Mouse (Mus musculus) bone marrow, adult 2 months (tissue): ENCODE data around the gene Hoxd3. TPM values are rescaled to one million over a fixed set of nuclear protein-coding genes. Genes with fewer than 3 reads are reported as not detected.

Experiments used
- H3K27ac ChIP-seq: fragments of 200-500 bp; 2 replicates; pipeline ENCODE4 v1.5.1; 2012; ENCODE audit warnings: low read depth, mild to moderate bottlenecking, control low read depth, inconsistent platforms, low read length; ENCODE audit not compliant: control insufficient read depth, poor library complexity, insufficient read depth
- H3K4me1 ChIP-seq: fragments of 200-500 bp; 2 replicates; pipeline ENCODE4 v1.6.1; 2011; ENCODE audit warnings: low read length; ENCODE audit not compliant: control insufficient read depth, insufficient read depth
- H3K4me3 ChIP-seq: fragments of 200-500 bp; replicated peaks from 2 replicates; pipeline ENCODE3; 2011; ENCODE audit warnings: mild to moderate bottlenecking, low read depth, low read length, control low read depth; ENCODE audit not compliant: control insufficient read depth
- CTCF ChIP-seq: fragments of 200-500 bp; IDR thresholded peaks from 2 replicates; pipeline ENCODE4 v1.5.1; 2011; ENCODE audit warnings: low read length, control low read depth; ENCODE audit not compliant: control insufficient read depth, insufficient read depth
- POLR2A ChIP-seq: fragments of 200-500 bp; IDR thresholded peaks from 2 replicates; pipeline ENCODE4 v1.6.1; 2011; ENCODE audit warnings: low read depth, mild to moderate bottlenecking, control low read depth, low read length, borderline replicate concordance; ENCODE audit not compliant: control insufficient read depth
- WGBS: fragments of 180-500 bp; shearing (Covaris S2); methylation state at CpG from one replicate; pipeline ENCODE4 v1.1.7; 2018; 5-methylcytosine and 5-hydroxymethylcytosine counted together
- polyA plus RNA-seq: library from polyadenylated mRNA; stranded (reverse); fragments of >200 nt; gene quantifications from 2 replicates; pipeline ENCODE4 v1.2.4, GENCODE M21; 2011; ENCODE audit warnings: low replicate concordance; ENCODE audit not compliant: missing spikeins, insufficient read depth, insufficient read length

Gene Hoxd3
- polyA plus RNA-seq, 1 experiment = not detected

GRCm38 (mm10) chr2:74736688-74737577 is 25.2 kb downstream of the Hoxd3 start:
- WGBS = 20% methylated on average over 15 of the region's 15 CpGs
- Histone ChIP-seq H3K27ac (no peak overlapping the region), H3K4me1 (no peaks in the 10 kb centered on the region), H3K4me3 (no peak overlapping the region)
- TF ChIP-seq POLR2A (no peak), CTCF (no peak)

- no peaks in the 10 kb centered on the region for H3K4me1 ChIP-seq
- TF ChIP-seq CTCF = no peak
- no peak for TF ChIP-seq POLR2A
- no peak overlapping the region for H3K27ac ChIP-seq
- WGBS = 38% methylated on average over 7 of the region's 7 CpGs
- no peak overlapping the region for H3K4me3 ChIP-seq
Measured at GRCm38 (mm10) chr2:74737578-74738070, 25.9 kb downstream of the Hoxd3 start.

- TF ChIP-seq CTCF (no peak), POLR2A (no peak)
- Histone ChIP-seq H3K27ac (no peak overlapping the region), H3K4me1 (no peaks in the 10 kb centered on the region), H3K4me3 (no peak overlapping the region)
- WGBS = 7% methylated on average over 20 of the region's 20 CpGs
Measured at GRCm38 (mm10) chr2:74738623-74739475, 27.1 kb downstream of the Hoxd3 start.

GRCm38 (mm10) chr2:74739476-74739800 is 27.7 kb downstream of the Hoxd3 start:
- H3K4me3 ChIP-seq = no peak overlapping the region
- 26% methylated on average over 2 of the region's 2 CpGs for WGBS

GRCm38 (mm10) chr2:74739869-74740268 is 28.1 kb downstream of the Hoxd3 start:
- no peak overlapping the region for H3K4me3 ChIP-seq
- no peak for TF ChIP-seq CTCF
- TF ChIP-seq POLR2A = no peak
- H3K4me1 ChIP-seq = no peaks in the 10 kb centered on the region
- WGBS = 13% methylated on average over 14 of the region's 14 CpGs
- no peak overlapping the region for H3K27ac ChIP-seq

More at GRCm38 (mm10) chr2:74739476-74739800, 27.7 kb downstream of the Hoxd3 start:
- Histone ChIP-seq H3K4me1 (no peaks in the 10 kb centered on the region), H3K27ac (no peak overlapping the region)
- no peak for TF ChIP-seq CTCF
- no peak for TF ChIP-seq POLR2A

- Histone ChIP-seq H3K4me3 (no peak overlapping the region), H3K27ac (no peak overlapping the region), H3K4me1 (no peaks in the 10 kb centered on the region)
- TF ChIP-seq CTCF = no peak
- TF ChIP-seq POLR2A = no peak
- WGBS = 6% methylated on average over 43 of the region's 43 CpGs
Measured at GRCm38 (mm10) chr2:74740311-74741091, 28.8 kb downstream of the Hoxd3 start.

GRCm38 (mm10) chr2:74741252-74741978 is 29.7 kb downstream of the Hoxd3 start:
- TF ChIP-seq CTCF (no peak), POLR2A (no peak)
- 67% methylated on average over 2 of the region's 3 CpGs for WGBS
- no peaks in the 10 kb centered on the region for H3K4me1 ChIP-seq
- no peak overlapping the region for H3K27ac ChIP-seq
- H3K4me3 ChIP-seq = no peak overlapping the region
